Mouse (Mus musculus): Measurements from ENCODE around the gene Unc5cl.

Unc5cl gene

DNA sequence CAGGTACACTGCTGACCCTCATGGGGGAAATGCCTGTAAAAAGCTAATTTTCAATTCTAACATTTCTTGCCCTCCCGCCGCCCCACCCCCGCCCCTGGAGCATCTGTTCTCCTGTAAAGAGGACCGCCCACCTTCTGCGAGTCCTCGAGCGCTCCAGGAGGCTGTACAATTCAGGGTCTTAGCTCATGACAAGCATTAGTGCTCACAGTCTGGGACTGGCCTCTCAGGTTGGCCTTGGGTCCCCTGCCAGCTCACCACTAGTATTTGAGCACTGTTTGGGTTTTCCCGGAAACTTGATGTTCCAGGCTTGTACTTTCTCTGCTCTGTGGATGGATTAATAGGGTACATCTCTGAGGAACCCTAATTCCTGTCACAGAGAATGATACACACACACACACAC is 39.3 kb downstream of the Unc5cl start:
- Histone ChIP-seq H3K36me3 (ENCODE audit: insufficient read depth, low read length) (no peaks in the 10 kb centered on the region), H3K4me1 (replicated peaks; ENCODE audit: low read depth, low read length) (peaks cover 39% of the 10 kb centered on the region)
- TF ChIP-seq CTCF (conservative IDR thresholded peaks at IDR 0.05; ENCODE audit: low read length) (no peak), POU5F1 (IDR thresholded peaks at IDR 0.05; ENCODE audit: borderline replicate concordance, low read length) (no peak), NANOG (IDR thresholded peaks at IDR 0.05; ENCODE audit: borderline replicate concordance, low read length) (no peak)

DNA sequence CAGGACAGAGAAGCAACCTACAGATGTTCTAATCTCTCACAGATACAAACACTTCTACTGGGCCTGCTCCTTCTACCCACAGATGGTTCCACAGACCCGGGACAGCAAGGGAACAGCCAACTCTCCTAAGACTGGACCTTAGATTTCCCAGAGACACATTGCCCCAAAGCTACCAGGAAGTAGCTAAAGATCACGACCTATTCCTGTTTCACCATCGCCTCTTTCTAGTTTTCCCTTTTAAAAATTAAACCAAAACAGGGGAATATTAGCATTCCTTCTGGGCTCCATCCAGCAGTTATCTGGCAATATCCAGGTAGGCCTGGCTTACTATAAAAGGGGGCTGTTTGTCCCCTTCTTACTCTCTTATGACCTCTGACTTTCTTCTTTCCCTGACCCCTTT is 43.3 kb downstream of the Unc5cl start:
- no peaks in the 10 kb centered on the region for H3K36me3 ChIP-seq (ENCODE audit: insufficient read depth, low read length)
- H3K4me1 ChIP-seq (replicated peaks; ENCODE audit: low read depth, low read length): peaks cover 21% of the 10 kb centered on the region
- no peak for TF ChIP-seq NANOG (IDR thresholded peaks at IDR 0.05; ENCODE audit: borderline replicate concordance, low read length)
- no peak for TF ChIP-seq CTCF (conservative IDR thresholded peaks at IDR 0.05; ENCODE audit: low read length)
- no peak for TF ChIP-seq POU5F1 (IDR thresholded peaks at IDR 0.05; ENCODE audit: borderline replicate concordance, low read length)
- 0 out of 2 replicates have a peak, but pooled peaks cover 3% of the 10 kb centered on the region for H3K27me3 ChIP-seq (ENCODE audit: insufficient read depth, low read length)
- H3K9me3 ChIP-seq (ENCODE audit: low read length): no peaks in the 10 kb centered on the region
- H3K4me3 ChIP-seq (replicated peaks; ENCODE audit: low read length): no peak overlapping the region

More for the DNA sequence above, 39.3 kb downstream of the Unc5cl start:
- Histone ChIP-seq H3K27me3 (ENCODE audit: insufficient read depth, low read length) (no peaks in the 10 kb centered on the region), H3K9me3 (ENCODE audit: low read length) (peaks cover 9% of the 10 kb centered on the region), H3K4me3 (replicated peaks; ENCODE audit: low read length) (no peak overlapping the region)

DNA sequence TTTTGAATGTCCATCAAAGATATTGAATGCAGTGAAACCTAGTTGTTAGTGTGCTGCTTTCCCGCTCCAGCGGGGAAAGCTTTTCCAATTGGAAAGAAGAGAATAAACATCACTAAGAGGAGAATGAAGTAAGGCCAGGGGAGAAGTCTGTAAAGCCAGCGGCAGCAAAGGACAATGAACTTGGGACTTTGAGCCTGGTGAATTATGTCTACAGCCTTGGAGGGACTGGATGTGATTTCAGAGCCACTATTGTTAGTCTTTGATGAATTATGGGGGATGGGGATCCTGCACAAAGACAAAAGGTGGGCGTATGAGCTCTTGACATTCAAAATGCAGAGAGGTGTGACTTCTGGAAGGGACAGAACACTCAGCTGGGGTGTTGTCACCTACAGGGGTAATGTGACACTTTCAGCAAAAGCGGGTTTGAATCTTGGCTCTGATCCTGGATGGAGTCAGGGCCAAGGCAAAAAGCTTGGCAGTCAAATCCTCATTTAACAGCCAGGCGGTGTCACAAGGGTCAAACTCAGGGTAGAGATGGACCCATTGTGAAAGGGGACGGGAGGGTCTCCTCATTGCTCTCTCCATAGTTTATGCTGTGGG is 46.2 kb downstream of the Unc5cl start:
- Histone ChIP-seq H3K4me1 (replicated peaks; ENCODE audit: low read depth, low read length) (peaks cover 34% of the 10 kb centered on the region), H3K4me3 (replicated peaks; ENCODE audit: low read length) (no peak overlapping the region), H3K36me3 (ENCODE audit: insufficient read depth, low read length) (no peaks in the 10 kb centered on the region), H3K9me3 (ENCODE audit: low read length) (no peaks in the 10 kb centered on the region), H3K27me3 (ENCODE audit: insufficient read depth, low read length) (0 out of 2 replicates have a peak, but pooled peaks cover 3% of the 10 kb centered on the region)
- no peak for TF ChIP-seq CTCF (conservative IDR thresholded peaks at IDR 0.05; ENCODE audit: low read length)
- TF ChIP-seq NANOG (IDR thresholded peaks at IDR 0.05; ENCODE audit: borderline replicate concordance, low read length): no peak
- no peak for TF ChIP-seq POU5F1 (IDR thresholded peaks at IDR 0.05; ENCODE audit: borderline replicate concordance, low read length)

DNA sequence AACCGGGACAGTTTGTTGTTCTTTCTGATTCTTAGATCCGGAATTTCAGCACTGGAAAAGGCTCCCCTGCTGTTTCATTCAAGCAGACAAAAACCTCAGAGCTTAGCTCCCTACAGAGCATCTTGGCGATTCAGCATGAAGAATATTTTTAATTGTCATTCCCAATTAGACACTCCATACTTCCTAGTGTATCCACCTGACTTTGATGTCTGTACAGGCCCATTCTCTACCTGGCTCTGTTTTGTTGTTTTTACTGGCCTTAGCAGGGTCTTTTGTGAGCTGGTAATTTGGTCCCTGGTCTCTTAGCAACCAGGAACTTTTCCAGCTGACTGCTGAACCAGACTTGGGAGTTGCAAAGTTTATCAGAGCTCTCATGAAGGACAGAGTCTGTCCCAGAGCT is 50.3 kb downstream of the Unc5cl start:
- no peak overlapping the region for H3K4me3 ChIP-seq (replicated peaks; ENCODE audit: low read length)
- TF ChIP-seq CTCF (conservative IDR thresholded peaks at IDR 0.05; ENCODE audit: low read length) (no peak), NANOG (IDR thresholded peaks at IDR 0.05; ENCODE audit: borderline replicate concordance, low read length) (peak; percentile 79), POU5F1 (IDR thresholded peaks at IDR 0.05; ENCODE audit: borderline replicate concordance, low read length) (no peak)
- H3K9me3 ChIP-seq (ENCODE audit: low read length): no peaks in the 10 kb centered on the region

DNA sequence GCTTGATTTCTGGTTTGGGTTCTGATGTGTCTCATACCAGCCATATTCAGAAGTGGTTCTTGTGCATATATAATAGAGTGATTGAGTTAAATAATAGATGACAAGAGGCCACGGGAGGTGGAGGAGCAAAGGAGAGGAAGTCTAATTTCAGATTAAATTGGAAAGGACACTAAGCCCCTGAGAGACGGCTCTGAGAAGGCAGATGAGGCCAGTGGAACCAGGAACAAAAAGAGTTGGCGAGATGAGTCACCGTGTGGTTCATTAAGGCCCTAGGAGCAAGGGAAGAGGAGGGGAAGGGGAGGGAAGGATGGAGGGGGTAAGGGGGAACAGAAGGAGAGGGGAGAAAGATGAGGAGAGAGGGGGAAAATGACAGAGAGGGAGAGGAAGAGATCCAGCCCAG is 52.3 kb downstream of the Unc5cl start:
- H3K36me3 ChIP-seq (ENCODE audit: insufficient read depth, low read length): no peaks in the 10 kb centered on the region
- TF ChIP-seq NANOG (IDR thresholded peaks at IDR 0.05; ENCODE audit: borderline replicate concordance, low read length) (no peak), POU5F1 (IDR thresholded peaks at IDR 0.05; ENCODE audit: borderline replicate concordance, low read length) (no peak), CTCF (conservative IDR thresholded peaks at IDR 0.05; ENCODE audit: low read length) (no peak)
- H3K9me3 ChIP-seq (ENCODE audit: low read length): no peaks in the 10 kb centered on the region
- peaks cover 27% of the 10 kb centered on the region for H3K4me1 ChIP-seq (replicated peaks; ENCODE audit: low read depth, low read length)
- H3K27me3 ChIP-seq (ENCODE audit: insufficient read depth, low read length): 0 out of 2 replicates have a peak, but pooled peaks cover 9% of the 10 kb centered on the region
- no peak overlapping the region for H3K4me3 ChIP-seq (replicated peaks; ENCODE audit: low read length)

More for the DNA sequence above, 50.3 kb downstream of the Unc5cl start:
- H3K36me3 ChIP-seq (ENCODE audit: insufficient read depth, low read length): no peaks in the 10 kb centered on the region
- H3K27me3 ChIP-seq (ENCODE audit: insufficient read depth, low read length): 0 out of 2 replicates have a peak, but pooled peaks cover 12% of the 10 kb centered on the region
- peaks cover 40% of the 10 kb centered on the region for H3K4me1 ChIP-seq (replicated peaks; ENCODE audit: low read depth, low read length)

DNA sequence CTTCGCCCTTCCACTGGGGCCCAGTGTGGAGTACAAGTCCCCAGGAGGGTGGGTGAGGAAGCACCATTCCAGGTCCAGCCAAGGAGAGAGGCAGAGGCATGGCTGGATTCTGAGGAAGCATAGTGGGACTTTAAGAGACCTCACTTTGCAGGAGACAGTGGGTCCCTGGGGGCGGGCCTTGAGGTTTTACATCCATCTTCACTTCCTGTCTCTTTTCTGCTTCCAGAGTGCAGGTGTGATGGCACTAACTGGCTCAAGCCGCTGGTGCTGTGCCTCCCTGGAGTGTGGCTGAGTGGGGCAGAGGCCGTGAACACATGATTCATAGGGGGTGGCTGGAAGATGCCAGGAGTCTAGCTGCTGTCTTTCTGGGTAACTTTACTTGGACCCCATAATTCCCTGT is 54.9 kb downstream of the Unc5cl start:
- TF ChIP-seq NANOG (IDR thresholded peaks at IDR 0.05; ENCODE audit: borderline replicate concordance, low read length): no peak
- no peak for TF ChIP-seq CTCF (conservative IDR thresholded peaks at IDR 0.05; ENCODE audit: low read length)
- no peak for TF ChIP-seq POU5F1 (IDR thresholded peaks at IDR 0.05; ENCODE audit: borderline replicate concordance, low read length)
- Histone ChIP-seq H3K36me3 (ENCODE audit: insufficient read depth, low read length) (no peaks in the 10 kb centered on the region), H3K27me3 (ENCODE audit: insufficient read depth, low read length) (peaks cover 14% of the 10 kb centered on the region; the same call in 1 of the 2 replicates), H3K4me3 (replicated peaks; ENCODE audit: low read length) (no peak overlapping the region), H3K4me1 (replicated peaks; ENCODE audit: low read depth, low read length) (peaks cover 32% of the 10 kb centered on the region), H3K9me3 (ENCODE audit: low read length) (no peaks in the 10 kb centered on the region)

DNA sequence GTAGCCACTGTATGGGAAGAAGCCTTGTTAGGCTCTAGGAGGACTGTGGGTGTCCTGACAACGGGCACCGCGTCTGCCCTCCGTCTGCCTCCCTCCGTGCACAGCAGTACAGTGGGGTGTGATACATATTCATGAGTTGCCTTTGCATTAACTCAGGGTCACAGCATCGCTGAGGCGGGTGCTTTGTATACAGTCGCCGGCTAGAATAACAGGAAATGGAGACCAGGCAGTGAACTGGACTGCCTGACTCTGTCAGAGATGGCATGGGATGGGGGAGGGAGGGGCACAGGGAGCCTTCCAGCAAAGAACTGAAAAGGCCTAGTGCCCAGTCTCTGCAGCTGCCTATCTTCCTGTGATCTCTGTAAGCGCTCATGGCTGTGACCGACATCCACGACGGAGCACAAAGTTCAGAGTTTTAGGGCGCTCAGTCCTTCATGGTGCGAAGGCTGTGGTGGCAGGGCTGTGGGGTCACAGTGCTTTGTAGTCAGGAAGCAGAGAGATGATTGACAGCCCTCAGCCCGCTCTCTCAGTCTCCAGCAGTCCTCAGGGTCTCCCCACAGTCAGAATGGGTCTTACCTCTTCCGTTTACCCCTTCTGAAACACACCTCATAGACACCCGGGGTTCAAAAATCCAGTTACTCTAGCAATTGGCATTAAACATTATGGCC is 58.0 kb downstream of the Unc5cl start:
- TF ChIP-seq CTCF (conservative IDR thresholded peaks at IDR 0.05; ENCODE audit: low read length) (no peak), POU5F1 (IDR thresholded peaks at IDR 0.05; ENCODE audit: borderline replicate concordance, low read length) (no peak), NANOG (IDR thresholded peaks at IDR 0.05; ENCODE audit: borderline replicate concordance, low read length) (no peak)

DNA sequence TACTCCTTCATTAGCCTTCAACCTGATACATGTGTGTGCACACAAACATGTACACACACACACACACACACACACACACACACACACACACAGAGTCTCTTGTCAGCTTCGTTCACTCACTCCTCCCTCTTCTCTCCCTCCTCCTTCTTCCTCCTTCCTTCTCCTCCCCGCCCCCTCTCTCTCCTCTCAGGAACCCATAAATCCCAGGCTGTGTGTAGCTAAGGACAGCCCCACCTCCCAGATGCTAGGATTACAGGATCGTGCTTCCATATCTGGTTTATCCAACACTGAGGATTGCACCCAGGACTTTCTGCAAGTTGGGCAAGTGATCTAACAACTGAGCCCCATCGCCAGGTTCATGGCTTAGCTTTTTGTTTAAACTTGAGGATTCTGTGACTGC is 59.9 kb downstream of the Unc5cl start:
- peaks cover 13% of the 10 kb centered on the region for H3K4me1 ChIP-seq (replicated peaks; ENCODE audit: low read depth, low read length)
- TF ChIP-seq CTCF (conservative IDR thresholded peaks at IDR 0.05; ENCODE audit: low read length) (no peak), NANOG (IDR thresholded peaks at IDR 0.05; ENCODE audit: borderline replicate concordance, low read length) (no peak), POU5F1 (IDR thresholded peaks at IDR 0.05; ENCODE audit: borderline replicate concordance, low read length) (no peak)

More for the DNA sequence above, 58.0 kb downstream of the Unc5cl start:
- H3K4me1 ChIP-seq (replicated peaks; ENCODE audit: low read depth, low read length): peaks cover 13% of the 10 kb centered on the region
- peaks cover 20% of the 10 kb centered on the region; the same call in 1 of the 2 replicates for H3K27me3 ChIP-seq (ENCODE audit: insufficient read depth, low read length)
- no peak overlapping the region for H3K4me3 ChIP-seq (replicated peaks; ENCODE audit: low read length)
- H3K36me3 ChIP-seq (ENCODE audit: insufficient read depth, low read length): no peaks in the 10 kb centered on the region
- H3K9me3 ChIP-seq (ENCODE audit: low read length): no peaks in the 10 kb centered on the region

More for the DNA sequence above, 59.9 kb downstream of the Unc5cl start:
- no peak overlapping the region for H3K4me3 ChIP-seq (replicated peaks; ENCODE audit: low read length)
- no peaks in the 10 kb centered on the region for H3K36me3 ChIP-seq (ENCODE audit: insufficient read depth, low read length)
- H3K9me3 ChIP-seq (ENCODE audit: low read length): no peaks in the 10 kb centered on the region
- H3K27me3 ChIP-seq (ENCODE audit: insufficient read depth, low read length): peaks cover 11% of the 10 kb centered on the region; the same call in 1 of the 2 replicates
